Mouse (Mus musculus): ENCODE data around the gene Zzz3.

The Zzz3 gene

DNA sequence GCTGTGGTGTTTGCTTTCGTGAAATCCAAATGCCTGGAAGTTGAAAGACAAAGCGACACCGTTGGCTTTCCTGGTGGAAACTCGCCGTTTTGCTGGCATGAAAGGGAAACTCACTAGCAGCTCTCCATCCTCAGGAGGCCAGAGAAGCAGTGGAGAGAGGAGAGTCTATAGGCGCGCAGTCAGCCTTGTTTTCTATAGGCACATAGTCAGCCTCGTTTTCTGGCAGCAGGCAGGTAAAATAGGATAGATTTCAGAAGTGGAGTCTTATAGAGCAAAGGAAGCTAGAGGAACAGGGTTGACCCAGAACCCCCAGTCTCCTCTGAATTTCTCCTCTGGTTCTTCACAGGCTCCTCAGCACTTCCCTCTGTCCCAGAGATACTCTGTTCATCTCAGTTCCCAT, 72.8 kb downstream of the Zzz3 start:
- DNase-seq: no peak

DNA sequence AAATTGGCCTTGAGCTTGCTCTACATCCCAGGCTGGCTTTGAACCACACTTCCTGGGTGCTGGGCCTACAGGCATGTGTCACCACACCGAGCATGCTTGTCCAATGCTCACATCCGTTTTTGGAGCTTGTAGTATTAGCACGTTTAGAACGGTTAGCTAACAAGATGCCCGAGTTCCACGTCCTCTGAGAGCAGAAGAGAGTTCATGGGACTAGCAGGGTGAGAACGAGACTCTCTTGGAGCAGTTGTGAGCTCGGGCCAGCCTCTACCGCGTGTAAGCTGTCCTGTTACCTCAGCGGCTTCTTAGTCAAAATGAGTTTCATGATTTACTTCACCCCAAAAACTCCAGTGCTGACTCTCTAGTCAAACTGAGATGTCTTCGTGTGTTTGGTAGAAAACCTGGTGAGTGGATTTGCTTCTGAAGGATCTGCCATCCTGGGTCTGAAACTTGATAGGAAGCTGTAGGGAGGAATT, 73.3 kb downstream of the Zzz3 start:
- DNase-seq: no peak

DNA sequence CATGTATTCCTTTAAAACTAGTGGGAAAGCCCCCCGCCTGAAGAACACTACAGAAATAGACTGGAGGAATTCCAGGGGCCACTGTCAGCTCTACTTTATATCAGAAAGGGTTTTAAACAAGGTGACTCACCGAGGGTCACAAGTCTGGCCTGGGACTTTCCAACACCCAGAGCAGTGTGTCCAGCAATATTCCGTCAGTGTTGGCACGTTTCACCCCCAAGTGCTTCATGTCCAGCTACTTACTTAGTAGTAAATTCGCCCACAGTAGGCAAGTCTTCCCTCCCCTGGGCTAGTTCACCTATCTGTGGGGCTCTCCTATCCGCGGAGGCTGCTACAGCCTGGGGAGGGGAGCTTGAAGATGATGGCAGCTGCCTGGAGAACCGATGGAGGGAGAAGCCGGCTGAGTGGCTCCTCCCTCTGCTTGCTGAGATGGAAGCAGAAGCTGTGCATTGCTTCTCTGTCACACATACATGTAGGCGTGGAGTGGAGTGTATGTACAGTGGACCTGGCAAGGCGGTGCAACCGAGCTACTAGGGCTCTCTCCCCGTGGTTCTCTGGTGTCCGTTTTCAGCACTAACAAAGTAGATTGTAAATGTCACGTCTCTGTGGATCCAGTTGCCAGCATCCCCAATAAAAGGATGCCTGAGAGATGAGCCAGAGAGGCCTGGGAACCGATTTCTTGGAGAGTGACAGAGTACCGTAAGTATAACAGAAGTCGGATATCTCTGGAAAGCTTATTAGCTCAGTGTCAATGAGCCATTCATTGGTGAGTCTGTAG, 74.3 kb downstream of the Zzz3 start:
- DNase-seq: no peak

DNA sequence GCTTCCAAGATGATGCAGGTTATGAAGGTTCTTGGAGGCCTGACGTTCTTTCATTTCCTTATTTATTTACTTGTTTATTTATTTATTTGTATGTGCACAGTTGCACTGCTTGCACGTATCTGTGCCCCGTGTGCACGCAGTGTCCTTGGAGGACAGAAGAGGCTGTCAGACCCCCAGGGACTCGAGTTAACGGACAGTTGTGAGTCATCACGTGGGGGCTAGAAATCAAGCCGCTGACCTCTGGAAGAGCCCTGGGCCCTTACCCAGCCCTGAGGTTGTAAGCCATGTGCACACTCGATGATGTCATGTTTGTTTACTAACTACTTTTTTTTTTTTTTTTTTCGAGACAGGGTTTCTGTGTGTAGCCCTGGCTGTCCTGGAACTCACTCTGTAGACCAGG, 75.1 kb downstream of the Zzz3 start:
- DNase-seq: no peak

DNA sequence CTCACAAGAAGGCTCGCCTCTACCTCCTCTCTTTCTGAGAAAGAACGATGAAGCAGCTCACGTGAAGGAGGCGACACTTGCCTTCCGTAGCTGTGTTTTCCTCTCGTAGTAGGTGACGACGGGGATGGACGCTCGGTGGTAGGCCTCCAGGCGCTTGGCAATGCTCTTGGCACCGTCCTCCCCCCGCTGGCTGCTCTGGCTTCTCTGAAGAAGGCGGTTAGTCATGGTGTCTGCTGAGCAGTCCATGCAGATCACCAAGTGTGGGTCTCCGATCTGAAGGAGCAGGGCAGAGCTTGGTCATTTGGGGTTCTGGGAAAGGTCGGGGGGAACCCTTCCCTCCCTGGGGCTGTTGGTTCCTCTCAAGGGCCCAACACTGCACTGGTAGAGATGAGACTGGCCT, 77.4 kb downstream of the Zzz3 start:
- peak in 1 of 2 experiments; percentile 14 for DNase-seq

DNA sequence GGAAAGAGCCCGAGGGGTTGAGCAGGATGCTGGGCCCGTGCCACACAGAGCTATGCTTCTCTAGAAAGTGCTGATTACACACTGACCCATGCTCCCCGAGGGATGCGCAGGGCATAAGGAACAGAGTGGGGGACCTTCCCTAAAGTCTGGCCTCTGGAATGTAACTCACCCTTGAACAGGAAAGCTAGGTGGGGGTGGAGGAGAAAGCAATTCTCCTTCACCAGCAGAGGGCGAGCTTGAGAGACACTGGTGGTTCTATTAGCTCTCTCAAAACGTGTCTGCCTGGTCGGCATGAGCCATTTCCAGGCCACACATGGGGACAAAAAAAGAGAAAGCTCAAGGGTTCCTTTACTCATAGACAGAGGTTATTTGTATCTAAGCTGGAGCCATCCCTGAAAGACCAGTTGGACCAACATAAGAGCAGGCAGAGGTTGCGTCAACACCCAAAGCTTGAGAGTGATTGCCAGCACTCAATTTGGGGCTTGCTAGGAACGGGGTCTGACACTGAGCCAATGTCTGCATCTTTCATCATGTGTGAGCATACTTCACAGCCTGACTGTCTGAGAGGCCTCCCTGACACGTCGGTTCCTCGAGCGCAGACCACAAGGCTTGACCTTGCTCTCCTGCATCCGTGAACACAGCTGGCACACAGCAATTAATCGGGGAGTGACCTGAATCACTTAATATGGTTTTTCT, 79.5 kb downstream of the Zzz3 start:
- DNase-seq: peak; percentile 37 to 47

DNA sequence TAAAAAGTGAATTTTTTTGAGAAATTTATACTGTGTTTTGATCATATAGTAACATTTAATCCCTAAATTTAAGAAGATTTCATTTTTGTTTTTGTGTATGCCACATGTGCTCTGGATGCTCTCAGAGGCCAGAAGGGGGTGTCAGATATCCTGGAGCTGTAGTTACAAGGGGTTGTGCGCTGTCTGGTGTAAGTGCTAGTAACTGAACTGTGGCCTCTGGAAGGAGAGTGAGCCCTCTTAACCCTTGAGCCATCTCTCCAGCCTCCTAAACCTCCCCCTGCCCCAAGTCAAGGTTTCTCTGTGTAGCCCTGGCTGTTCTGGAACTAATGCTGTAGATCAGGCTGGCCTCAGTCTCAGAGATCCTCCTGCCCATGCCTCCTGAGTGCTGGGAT, 80.0 kb downstream of the Zzz3 start:
- DNase-seq: no peak

DNA sequence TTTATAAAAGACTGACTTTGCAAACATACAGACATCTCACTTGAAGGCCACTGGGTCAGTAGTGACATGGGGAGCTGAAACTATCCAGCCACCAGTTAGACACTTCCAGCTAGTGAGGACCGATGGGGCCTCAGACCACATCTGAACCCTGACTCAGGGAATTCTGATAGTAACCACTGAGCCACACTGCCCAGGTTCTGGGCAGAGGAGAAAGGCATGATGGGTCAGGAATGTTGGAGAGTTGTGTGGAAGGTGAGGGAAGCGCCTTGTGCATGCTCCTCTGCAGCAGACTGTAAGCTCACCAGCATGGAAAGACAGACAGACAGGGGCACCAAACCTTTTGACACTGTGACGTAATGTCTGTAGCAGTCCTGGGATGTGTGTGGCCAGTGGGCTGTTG, 80.6 kb downstream of the Zzz3 start:
- no peak for DNase-seq

DNA sequence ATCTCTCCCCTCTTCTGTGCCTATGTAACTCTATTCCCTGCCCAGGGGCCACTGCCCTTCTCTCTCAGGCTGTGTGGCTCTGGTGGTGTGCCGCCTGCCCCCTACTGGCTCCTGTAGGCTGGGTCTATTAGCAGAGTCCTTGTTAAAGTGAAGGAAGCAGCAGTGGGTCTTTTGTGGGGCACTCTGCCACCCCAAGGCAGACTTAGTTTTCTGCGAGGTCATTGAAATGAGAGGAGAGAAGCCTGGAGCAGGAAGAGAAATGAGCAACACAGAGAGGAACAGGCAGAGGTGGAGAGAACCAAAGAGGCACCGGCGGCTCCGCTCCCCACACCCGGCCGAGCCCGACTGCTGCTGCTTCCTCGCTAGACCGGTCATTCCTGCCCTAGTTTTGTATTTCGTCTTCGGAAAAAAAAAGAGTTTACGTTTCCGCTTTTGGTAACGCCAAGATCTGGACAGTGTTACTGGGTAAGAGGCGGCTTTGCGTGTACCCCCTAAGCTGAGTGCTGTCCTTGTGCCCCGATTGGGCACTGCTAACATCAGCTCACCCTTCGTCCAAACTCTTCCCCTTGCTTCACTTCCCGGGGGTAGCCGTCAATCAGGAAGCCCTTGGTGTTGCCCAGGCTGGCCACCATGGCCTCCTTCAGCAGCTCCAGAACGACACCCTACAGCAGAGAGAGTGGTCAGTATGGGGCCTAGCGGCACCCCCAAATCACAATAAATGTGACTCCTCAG, 82.7 kb downstream of the Zzz3 start:
- peak; percentile 41 to 49 for DNase-seq

DNA sequence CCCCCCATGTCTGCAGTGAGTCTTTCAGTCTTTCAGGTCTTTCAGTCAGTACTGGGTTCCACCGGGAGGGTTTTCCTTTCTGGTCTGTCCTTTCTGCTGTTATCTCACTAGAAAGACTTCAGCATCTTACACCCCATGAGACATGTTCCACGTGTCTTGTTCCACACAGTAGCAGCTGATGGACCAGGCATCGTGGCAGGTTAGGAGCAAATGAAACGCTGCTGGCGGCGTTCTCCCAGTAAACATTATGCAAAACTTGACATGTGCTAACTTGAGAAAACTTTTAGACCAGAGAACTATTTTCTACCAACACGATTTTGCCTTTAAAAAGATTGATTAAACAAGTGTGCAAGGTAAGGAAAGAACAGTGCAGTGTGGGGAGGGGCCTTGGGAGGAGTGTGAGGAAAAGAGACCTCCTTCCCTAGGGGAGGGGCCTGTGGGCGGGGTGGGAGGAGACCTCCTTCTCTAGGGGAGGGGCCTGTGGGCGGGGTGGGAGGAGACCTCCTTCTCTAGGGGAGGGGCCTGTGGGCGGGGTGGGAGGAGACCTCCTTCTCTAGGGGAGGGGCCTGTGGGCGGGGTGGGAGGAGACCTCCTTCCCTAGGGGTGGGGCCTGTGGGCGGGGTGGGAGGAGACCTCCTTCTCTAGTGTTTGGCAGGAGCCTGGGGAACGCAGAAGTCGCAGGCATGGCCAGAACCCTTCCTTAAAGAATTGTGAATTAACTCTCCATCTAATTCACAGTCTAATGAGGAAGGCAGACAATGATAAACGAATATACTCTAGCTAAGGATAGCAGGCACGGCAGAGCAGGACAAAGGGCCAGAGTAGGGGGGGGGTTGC, 83.5 kb downstream of the Zzz3 start:
- no peak for DNase-seq

DNA sequence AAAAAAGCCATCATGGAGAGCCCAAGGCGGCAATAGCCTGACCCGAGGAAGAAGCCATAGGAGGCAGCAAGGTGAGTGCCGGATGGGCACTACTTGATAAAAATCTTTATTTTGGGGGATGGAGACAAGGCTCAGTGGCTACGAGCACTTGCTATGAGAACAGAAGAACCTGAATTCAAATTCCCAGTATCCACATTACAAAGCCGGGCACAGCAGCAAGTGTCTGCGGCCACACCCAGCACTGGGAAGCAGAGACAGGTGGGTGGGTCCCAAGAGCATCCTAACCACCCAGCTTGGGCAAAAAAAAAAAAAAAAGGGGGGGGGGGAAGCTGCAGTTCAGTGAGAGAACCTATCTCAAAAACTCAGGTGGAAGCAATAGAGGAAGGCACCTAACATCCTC, 85.1 kb downstream of the Zzz3 start:
- no peak for DNase-seq

DNA sequence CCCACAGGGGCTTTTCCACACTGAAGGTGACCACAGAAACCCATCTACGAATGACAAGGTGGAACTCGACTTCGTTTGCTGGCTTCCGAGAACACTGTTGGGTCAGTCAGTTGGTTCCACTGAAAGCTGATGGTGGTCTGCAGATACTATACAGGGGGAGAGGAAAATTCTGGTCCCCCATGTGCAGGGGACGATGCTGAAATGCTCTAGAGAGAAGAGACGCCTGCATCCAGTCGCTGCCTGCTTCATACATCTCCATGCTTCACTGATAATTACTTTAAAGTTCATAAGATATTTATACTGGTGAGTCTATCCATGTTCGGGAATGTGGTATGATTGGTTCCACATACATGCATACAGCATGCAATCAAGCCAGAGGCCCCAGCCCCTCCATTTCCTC, 86.9 kb downstream of the Zzz3 start:
- DNase-seq: no peak

DNA sequence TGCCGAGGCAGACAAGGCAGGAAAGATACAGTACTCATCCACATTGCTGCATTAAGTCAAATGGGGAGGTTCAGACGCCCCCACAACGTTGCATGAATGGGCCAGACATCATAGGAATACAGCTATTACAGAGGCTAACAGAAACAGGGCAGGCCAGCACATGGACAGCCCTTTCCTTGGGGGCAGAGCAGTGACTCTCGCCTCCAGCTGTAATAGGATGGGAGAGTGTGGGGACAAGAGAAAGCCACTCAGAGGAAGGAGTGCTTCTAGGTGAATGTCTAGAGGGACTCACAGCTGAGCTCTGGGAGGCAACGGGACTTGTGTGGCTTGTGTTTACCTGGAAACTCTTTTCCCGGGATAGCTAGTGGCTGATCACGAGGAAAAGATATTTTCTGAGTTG, 88.5 kb downstream of the Zzz3 start:
- no peak for DNase-seq

DNA sequence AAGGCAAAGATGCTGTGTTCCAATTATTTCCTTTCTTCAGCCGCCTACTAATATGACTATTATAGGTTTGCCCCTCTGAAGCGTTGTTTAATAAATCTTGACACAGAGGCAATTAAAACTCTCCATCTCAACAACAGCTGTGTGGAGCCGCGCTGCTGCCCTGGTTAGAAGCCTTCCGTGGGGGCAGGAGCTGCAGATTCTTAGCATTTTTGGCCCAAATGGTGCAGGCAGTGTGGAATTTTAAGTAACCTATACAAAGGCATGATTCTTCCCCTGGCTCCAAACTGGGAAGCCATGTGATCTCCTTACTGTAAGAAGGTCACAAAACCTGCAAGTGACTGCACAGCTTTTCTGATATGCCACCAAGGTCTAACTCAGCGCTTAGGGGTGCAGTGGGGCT, 88.9 kb downstream of the Zzz3 start:
- DNase-seq: no peak

DNA sequence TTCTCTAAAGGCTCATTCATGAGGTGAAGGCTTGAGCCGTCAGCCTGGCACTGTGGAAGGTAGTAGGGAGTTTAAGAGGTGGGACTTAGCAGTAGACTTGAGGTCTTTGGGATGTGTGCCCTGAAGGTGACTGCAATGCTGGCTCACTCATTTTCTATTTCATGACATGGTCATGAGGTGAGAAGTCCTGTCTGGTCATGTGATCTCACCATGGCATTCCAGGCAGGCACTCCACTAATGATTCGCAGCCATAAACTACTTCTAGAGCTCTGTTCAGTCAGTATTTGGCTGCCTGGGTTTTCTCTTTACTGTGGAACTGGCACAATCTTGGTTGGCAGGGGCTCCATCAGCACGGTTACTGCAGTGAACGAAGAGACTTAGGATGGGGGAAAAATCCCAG, 93.7 kb downstream of the Zzz3 start:
- DNase-seq: no peak

DNA sequence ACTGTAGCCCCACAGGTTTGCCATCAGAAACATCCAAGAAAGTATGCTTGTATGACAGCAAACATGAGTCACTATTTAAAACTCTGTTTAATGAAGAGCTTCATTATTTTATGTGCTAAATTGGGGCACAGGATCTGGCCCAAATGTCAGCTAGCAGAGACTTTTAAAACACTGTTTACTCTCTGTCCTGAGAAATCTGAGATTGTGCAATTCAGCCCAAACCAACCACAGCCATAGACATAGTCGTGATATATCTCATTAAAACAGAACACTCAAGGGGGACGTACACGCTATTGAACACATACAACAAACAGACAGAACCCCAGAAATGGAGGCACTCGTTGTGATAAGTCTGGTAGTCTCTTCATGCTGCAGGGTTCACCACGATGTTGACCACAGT, 95.2 kb downstream of the Zzz3 start:
- no peak for DNase-seq

DNA sequence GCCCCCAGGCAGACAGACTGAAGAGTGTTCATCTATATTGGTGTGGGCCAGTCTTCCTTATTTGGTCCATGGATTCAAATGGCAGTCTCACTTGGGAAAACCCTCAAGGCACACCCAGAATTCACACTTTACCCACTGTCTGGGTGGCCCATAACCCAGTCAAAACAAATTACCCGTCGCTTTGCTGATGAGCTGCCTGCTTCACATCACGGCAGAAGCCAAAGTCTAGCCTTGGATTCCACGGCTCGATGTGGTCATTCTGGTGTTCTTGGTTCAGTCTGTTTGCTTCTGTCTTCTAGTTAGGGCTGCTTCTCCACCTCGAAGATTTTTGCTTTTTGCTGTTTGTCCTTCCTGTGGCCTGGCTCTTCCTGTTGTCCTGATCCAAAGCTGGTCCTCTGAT, 97.0 kb downstream of the Zzz3 start:
- no peak for DNase-seq

DNA sequence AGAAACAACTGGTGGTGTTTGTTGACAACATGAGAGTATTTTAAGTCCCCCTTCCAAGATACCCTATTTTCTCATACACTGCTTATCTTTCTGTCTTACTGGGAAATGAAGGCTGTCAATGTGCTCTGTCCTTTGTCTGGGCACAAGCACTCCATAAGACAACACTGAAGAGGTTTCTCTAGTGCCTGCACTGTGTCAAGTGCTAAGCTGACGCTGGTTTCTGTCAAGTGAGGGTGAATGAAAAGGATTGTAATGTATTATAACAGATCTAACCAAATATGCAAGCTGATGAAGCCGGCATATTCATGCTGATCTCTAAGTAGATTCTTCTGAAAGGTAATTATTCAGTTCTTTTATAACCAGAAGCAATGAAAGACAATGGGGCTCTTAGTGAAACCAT, 98.5 kb downstream of the Zzz3 start:
- DNase-seq: no peak

DNA sequence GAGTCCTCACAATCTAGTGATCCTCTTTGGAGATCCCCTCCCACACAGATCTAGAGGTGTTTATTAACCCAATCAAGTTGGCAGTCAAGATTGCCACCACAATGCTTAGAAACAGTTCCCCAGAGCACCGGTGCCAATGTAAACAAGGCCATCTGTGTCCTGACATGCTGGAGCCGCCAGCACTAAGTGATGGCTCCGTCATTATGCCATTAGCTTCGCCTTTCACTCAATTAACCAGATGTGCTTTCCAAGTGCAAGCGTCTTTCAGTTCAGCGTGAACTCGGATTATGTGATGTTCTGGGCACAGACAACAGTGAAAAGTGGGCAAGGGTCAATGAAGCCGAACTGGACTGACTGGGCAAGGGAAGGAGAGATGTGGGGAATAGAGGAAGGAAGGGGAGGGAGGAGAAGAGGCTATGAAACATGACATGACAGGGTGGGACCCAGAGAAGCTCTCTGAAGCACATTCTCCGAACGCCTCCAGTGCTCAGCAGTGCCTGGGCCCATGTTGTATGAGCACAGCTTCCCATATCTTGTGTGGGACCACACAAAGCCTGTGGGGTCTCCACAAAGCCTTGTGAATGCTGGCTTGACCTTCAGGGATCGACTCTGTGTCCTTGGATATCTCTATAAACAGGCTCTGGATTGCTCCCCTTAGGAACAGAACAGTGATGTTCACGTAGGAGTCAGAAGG, 99.5 kb downstream of the Zzz3 start:
- no peak for DNase-seq

DNA sequence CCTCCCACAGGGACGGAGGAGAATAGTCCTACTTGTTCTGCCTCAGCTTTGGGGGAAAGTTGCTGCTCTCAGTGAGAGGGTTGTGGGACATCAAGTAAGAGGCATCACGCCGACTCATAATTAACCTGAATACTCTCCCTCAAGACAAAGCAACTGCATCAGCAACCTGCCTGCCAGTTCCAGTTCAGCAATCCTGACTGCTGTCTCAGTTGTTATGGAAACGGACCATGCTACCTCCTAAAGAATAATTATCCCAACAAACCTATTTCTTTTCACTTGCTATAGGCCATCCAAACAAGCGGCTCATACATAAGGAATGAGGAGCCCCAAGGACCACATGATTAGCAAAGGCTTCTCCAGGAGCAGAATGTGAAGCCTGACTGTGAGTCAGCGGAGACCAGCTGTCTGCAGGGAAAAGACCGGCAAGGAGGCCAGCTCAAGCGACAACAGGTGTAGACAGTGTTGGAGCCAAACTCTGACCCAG, 100.2 kb downstream of the Zzz3 start:
- DNase-seq: no peak

DNA sequence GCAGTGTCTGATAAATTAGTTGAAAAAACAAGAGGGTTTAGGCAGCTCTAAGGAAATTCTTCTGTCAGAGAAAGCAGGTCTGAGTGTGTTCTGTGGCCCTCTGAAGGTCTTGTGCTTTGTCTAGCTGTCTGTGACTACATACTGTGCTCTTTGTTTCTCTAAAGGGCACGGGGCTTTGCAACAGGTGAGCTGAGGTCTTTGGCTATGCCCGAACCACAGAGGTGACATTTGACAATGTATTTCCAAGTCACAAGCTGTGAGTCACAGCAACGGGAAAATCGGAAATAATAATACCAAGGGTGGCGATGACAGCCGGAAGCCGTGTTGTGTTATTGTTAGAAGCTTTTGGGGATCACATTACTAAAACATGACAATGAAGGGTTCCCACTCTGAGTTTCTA, 101.8 kb downstream of the Zzz3 start:
- DNase-seq: no peak

DNA sequence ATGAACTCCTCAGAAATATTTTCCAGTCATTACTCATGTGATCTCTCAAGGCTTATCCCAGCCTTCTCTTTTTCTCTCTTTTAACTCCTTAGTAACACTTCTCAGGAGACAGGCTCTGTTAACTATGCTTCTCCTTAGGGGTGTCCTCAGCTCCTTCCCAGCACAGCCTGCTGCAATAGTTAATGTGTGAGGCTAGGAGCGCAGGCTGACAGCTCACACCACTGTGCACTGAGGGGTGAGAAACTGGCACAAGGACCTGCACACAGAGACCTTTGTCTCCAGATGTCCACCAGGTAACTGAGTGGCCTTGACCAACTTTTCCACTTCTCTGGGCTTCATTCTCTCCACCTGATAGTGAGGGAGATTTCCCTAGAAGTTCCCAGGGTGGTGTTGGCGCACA, 102.6 kb downstream of the Zzz3 start:
- no peak for DNase-seq
